Mouse (Mus musculus): ENCODE data around the gene Tmem201.
"Not testable (repeated sequence)": the region's sequence is repeated elsewhere in the genome, so short reads cannot be mapped to it uniquely, and the experiment has no call there.

The Tmem201 gene

GRCm38 (mm10) chr4:149737383-149738324 lies at the start of gene Tmem201:
Gene Tmem201 (minus strand): TSS chr4:149738044.
- peak; percentile 99 for DNase-seq

GRCm38 (mm10) chr4:149784901-149785300 lies 47.1 kb upstream of the Tmem201 start:
- no peak for DNase-seq

- DNase-seq, result no peak
Measured at GRCm38 (mm10) chr4:149784371-149784770, 46.5 kb upstream of the Tmem201 start.

- peak in 1 of 2 experiments; percentile 39 for DNase-seq
Measured at GRCm38 (mm10) chr4:149782975-149783374, 45.1 kb upstream of the Tmem201 start.

- no peak for DNase-seq
Measured at GRCm38 (mm10) chr4:149780565-149781356, 42.9 kb upstream of the Tmem201 start.

GRCm38 (mm10) chr4:149779966-149780365 lies 42.1 kb upstream of the Tmem201 start:
- peak in 1 of 2 experiments; percentile 37 for DNase-seq

- no peak for DNase-seq
Measured at GRCm38 (mm10) chr4:149777126-149777525, 39.3 kb upstream of the Tmem201 start.

- DNase-seq, result no peak
Measured at GRCm38 (mm10) chr4:149775760-149776362, 38.0 kb upstream of the Tmem201 start.

- peak; percentile 74 to 84 for DNase-seq
Measured at GRCm38 (mm10) chr4:149775330-149775729, 37.5 kb upstream of the Tmem201 start.

- peak; percentile 99 for DNase-seq
Measured at GRCm38 (mm10) chr4:149774094-149774470, 36.2 kb upstream of the Tmem201 start, which contains the start of gene Slc25a33. Gene Slc25a33 (minus strand): TSS chr4:149774277.

GRCm38 (mm10) chr4:149773408-149774093 lies 35.7 kb upstream of the Tmem201 start:
- DNase-seq, result peak; percentile 77 to 80

- peak; percentile 66 to 75 for DNase-seq
Measured at GRCm38 (mm10) chr4:149772394-149772793, 34.5 kb upstream of the Tmem201 start.

GRCm38 (mm10) chr4:149765201-149765600 lies 27.4 kb upstream of the Tmem201 start:
- no peak for DNase-seq

- no peak for DNase-seq
Measured at GRCm38 (mm10) chr4:149763335-149763734, 25.5 kb upstream of the Tmem201 start.

GRCm38 (mm10) chr4:149759517-149759916 lies 21.7 kb upstream of the Tmem201 start:
- no peak for DNase-seq

- no peak for DNase-seq
Measured at GRCm38 (mm10) chr4:149758423-149758822, 20.6 kb upstream of the Tmem201 start.

- not testable (repeated sequence) for DNase-seq
Measured at GRCm38 (mm10) chr4:149756546-149756945, 18.7 kb upstream of the Tmem201 start.

GRCm38 (mm10) chr4:149752836-149753235 lies 15.0 kb upstream of the Tmem201 start:
- DNase-seq, result no peak

GRCm38 (mm10) chr4:149752124-149752799 lies 14.4 kb upstream of the Tmem201 start:
- peak; percentile 81 to 86 for DNase-seq

- no peak for DNase-seq
Measured at GRCm38 (mm10) chr4:149750671-149751070, 12.8 kb upstream of the Tmem201 start.

GRCm38 (mm10) chr4:149749663-149750015 lies 11.8 kb upstream of the Tmem201 start:
- DNase-seq, result not testable (repeated sequence)

Measured in cerebellum, postnatal 10 days (tissue).